Mouse (Mus musculus): ENCODE measurements around the gene Rassf1. TPM values are rescaled to one million over a fixed set of nuclear protein-coding genes. Genes with fewer than 3 reads are reported as not detected.

Gene Rassf1
- total RNA-seq, 1 experiment from 2014 or later: 78.2 TPM

GRCm38 (mm10) chr9:107594281-107595062, 43.1 kb downstream of the Rassf1 start:
- ATAC-seq (ENCODE audit: extremely low read depth, insufficient number of reproducible peaks, low FRiP score, poor library complexity, severe bottlenecking): no peak

- no peak for ATAC-seq (ENCODE audit: extremely low read depth, insufficient number of reproducible peaks, low FRiP score, poor library complexity, severe bottlenecking)
Observed at GRCm38 (mm10) chr9:107596619-107597569, 45.5 kb downstream of the Rassf1 start.

GRCm38 (mm10) chr9:107598385-107598784, 47.0 kb downstream of the Rassf1 start:
- no peak for ATAC-seq (ENCODE audit: extremely low read depth, insufficient number of reproducible peaks, low FRiP score, poor library complexity, severe bottlenecking)

DNA sequence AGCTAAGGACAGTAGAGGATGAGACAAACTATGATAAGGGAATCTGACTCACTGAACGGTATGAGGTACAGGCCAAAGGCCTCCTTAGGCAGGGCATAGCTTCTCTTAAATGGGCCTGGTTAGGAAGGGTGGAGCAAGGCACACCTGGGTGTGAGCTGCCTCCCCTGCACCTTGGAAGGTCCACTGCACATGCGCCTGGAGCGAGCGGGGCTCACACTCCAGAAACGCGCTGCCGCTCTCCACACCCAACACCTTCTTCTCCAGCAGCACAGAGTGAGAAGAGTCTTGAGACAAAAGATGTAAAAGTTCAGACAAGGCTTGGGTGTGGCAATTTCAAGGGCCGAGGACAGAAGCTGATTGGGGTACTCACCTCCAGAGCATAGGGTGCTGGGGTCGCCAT, 48.1 kb downstream of the Rassf1 start:
- no peak for ATAC-seq (ENCODE audit: extremely low read depth, insufficient number of reproducible peaks, low FRiP score, poor library complexity, severe bottlenecking)

DNA sequence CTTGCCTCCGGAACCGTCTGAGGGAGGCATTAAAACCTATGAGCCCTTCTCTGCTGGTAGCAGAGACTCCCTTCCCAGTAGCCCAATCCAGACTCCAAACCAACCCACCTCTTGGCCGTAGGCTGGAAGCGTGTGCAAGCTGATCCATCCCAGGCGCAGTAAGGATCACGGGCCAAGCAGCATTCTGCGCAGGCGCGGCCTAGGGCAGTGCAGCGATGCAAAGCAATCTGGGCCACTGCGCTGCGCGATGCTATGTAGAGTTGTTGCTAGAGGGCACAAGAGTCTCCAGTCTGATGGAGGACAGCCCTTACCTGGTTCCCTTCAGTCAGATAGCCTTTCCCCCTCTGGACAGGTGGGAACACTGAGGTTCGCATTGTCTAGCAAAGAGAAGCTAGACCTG, 48.5 kb downstream of the Rassf1 start:
- ATAC-seq (ENCODE audit: extremely low read depth, insufficient number of reproducible peaks, low FRiP score, poor library complexity, severe bottlenecking): no peak

- no peak for ATAC-seq (ENCODE audit: extremely low read depth, insufficient number of reproducible peaks, low FRiP score, poor library complexity, severe bottlenecking)
Observed at GRCm38 (mm10) chr9:107600745-107601144, 49.4 kb downstream of the Rassf1 start.

DNA sequence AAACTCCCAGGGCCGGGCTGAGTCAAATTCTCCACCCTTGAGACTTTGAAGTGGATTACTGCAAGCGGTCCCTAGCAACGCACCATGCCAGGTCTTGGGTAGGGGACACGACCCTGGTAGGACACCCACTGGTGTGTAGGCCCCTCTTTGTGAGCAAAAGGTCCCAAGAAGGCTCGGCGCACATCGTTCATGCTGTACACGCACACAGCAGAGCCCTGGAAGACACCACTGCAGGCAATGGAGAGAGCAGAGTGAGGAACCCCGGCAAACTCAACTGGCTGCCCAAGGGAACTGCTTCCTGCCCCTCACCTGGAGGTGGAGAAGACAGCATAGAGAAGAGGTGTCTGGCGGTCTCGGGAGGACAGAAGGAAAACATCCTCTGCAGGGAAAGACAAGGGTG, 49.9 kb downstream of the Rassf1 start:
- ATAC-seq (ENCODE audit: extremely low read depth, insufficient number of reproducible peaks, low FRiP score, poor library complexity, severe bottlenecking): no peak

DNA sequence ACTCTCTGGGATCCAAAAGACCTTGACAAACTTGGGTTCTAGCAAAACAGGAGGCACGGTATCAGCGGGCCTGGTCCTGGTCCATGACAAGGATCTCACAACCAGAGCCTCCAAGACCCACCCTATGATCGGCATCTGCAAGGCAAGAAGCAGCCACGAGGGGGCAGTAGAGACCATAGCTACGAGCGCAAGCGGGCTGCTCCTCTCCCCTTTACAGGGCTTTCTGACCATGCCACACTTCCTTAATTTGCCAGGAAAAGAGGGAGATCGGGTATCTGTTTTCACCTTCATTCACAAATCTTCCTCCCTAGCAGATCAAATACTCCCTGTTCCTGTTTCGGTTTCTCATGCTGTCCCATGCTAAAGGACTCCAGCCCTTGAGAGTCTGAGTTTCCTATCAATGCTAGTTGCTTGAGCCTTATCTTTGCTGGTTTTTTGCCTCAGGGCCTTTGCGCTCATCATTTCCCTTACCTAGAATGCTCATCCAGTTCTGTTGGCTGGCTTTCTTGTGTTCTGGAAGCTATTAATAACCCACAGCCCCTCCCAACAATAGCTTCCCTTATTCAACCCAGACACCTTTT, 50.8 kb downstream of the Rassf1 start:
- peak; percentile 74 for ATAC-seq (ENCODE audit: extremely low read depth, insufficient number of reproducible peaks, low FRiP score, poor library complexity, severe bottlenecking)

DNA sequence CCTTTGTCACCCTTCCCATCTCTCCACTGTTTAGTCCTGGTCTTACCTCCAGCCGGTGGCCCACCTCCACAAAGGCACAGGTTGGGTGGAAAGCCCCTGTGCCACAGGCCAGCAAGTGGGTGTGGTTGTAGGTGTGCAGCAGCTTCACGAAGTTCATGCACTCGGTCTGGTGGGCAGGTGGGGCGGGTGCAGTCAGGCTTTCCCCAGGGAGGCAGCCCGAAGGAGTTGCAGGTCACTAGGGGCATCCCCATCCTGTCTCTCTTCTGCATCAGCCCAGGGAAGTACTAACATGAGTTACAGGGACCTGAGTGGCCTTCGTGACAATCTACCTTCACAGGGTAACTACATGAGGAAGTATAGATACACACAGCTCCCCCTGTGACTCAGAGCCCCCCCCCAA, 51.9 kb downstream of the Rassf1 start:
- peak; percentile 34; the same call in 1 of the 2 replicates for ATAC-seq (ENCODE audit: extremely low read depth, insufficient number of reproducible peaks, low FRiP score, poor library complexity, severe bottlenecking)

- no peak for ATAC-seq (ENCODE audit: extremely low read depth, insufficient number of reproducible peaks, low FRiP score, poor library complexity, severe bottlenecking)
Observed at GRCm38 (mm10) chr9:107605041-107605661, 53.8 kb downstream of the Rassf1 start.

GRCm38 (mm10) chr9:107606591-107606990, 55.2 kb downstream of the Rassf1 start:
- no peak for ATAC-seq (ENCODE audit: extremely low read depth, insufficient number of reproducible peaks, low FRiP score, poor library complexity, severe bottlenecking)

GRCm38 (mm10) chr9:107607036-107607435, 55.7 kb downstream of the Rassf1 start:
- ATAC-seq (ENCODE audit: extremely low read depth, insufficient number of reproducible peaks, low FRiP score, poor library complexity, severe bottlenecking): no peak

- no peak for ATAC-seq (ENCODE audit: extremely low read depth, insufficient number of reproducible peaks, low FRiP score, poor library complexity, severe bottlenecking)
Observed at GRCm38 (mm10) chr9:107607653-107608245, 56.4 kb downstream of the Rassf1 start.

DNA sequence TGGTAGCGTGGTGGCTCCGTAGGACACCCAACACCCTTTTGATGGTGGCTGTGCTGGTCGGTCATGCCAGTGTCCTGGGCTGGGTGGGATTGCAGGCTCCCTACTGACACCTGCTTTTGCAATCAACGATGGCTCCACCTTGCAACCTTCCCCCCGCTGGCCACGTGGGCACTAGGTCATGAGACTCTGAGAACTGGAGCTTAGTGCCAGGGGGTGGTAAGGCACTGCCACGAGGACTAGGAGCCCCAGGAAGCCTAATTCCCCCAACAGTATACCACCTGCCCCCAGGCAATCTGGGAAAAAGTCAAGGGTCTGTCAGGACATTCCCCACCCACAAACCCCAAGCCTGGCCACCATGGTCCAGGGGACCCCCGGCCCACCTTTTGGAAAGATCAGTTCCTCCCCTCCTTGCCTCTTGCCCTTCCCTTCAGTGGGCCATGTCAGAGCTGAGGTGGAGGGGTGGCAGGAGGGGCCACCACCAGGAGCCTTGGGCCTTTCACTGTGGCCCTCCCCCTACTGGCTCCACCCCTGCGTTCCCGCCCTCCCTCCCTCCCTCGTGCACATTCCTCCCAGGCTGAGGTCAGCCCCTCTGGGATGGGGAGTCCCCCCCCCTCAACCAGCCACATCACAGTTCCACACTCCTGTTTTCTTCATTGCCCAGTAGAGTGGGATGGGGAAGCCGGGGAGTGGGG, 57.5 kb downstream of the Rassf1 start, which contains the start of gene Sema3b:
TSS of gene Sema3b (minus strand) at position 489 of the 692 bp plus-strand sequence.
- ATAC-seq (ENCODE audit: extremely low read depth, insufficient number of reproducible peaks, low FRiP score, poor library complexity, severe bottlenecking): no peak

DNA sequence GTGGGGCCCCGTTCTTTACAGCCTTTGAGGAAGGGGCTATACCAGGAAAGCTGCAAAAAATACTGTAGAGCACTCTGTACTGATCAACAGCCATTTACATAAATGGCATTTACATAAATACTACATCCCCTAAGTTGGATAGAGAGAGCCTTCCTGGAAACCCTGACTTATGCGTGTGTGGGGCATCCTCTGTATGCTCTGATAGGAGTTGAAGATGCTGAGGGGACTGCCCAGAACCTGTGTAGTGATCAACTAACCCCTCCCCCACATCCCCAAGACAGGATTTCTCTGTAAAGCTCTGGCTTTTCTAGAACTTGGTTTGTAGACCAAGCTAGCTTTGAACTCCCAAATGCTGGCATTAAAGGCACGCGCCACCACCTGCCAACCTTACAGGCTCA, 58.1 kb downstream of the Rassf1 start:
- no peak for ATAC-seq (ENCODE audit: extremely low read depth, insufficient number of reproducible peaks, low FRiP score, poor library complexity, severe bottlenecking)

DNA sequence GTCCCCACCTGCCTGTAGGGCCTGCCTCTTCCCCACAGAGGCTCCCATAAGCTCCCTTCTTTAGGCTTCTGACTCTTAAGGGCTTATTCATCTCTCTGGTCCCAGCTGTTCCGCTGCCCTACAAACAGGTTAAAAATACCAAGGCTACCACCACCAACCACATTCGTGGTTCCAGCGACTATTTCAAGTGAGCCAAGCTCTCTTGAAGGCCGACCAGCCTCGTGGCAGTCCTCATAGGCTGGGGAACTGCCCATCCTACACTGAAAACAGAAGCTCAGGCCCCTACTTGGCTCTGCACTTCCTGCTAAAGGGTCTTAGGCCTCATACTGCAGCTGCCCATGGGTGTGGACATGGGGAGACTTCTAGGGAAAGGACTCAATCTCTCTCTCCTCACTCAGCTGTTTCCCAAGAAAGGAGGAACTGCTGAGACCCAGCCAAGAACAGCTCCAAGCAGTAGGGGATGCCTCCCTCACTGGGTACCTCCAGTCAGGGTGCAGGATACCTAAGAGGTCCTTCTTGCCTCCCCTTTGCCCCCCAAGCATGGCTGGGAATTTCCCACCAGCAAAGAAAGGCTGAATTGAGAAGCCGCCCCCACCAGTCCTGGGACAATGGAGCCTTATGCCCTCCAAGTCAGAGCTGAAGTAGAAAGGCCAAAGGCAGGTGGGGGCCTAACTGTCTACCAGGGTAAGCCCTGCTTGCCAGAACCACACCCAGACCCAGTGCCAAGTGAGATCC, 60.3 kb downstream of the Rassf1 start:
- no peak for ATAC-seq (ENCODE audit: extremely low read depth, insufficient number of reproducible peaks, low FRiP score, poor library complexity, severe bottlenecking)
